Mouse (Mus musculus) midbrain, embryonic 11.5 days (tissue): Measurements from ENCODE around the gene Lefty2. TPM values are rescaled to one million over a fixed set of nuclear protein-coding genes. Genes with fewer than 3 reads are reported as not detected.
A peak's percentile ranks its signal among the peaks of the same experiment; 100 is the strongest.

Source experiments
- ATAC-seq: fragments of 200-750 bp; cut with Nextera tagmentation; 2 replicates; pipeline ENCODE4 v1.8.0; 2017; ENCODE audit warnings: moderate TSS enrichment, moderate library complexity; ENCODE audit not compliant: low FRiP score
- DNase-seq: peaks from one replicate; pipeline ENCODE4 v3.0.0; 2015; ENCODE audit warnings: low spot score; ENCODE audit errors: missing footprints
- H3K27ac ChIP-seq: fragments of 300-500 bp; sonication (generic); 2 replicates; pipeline ENCODE4 v1.5.1; 2014; ENCODE audit warnings: low read depth, low read length
- H3K27me3 ChIP-seq: fragments of 300-500 bp; sonication (generic); 2 replicates; pipeline ENCODE4 v1.6.1; 2014; ENCODE audit warnings: mild to moderate bottlenecking, low read length, moderate library complexity, mixed read lengths; ENCODE audit not compliant: control insufficient read depth, insufficient read depth
- H3K36me3 ChIP-seq: fragments of 300-500 bp; sonication (generic); 2 replicates; pipeline ENCODE4 v1.6.1; 2014; ENCODE audit warnings: mild to moderate bottlenecking, low read length, moderate library complexity, mixed read lengths; ENCODE audit not compliant: control insufficient read depth, insufficient read depth
- H3K4me1 ChIP-seq: fragments of 300-500 bp; sonication (generic); 2 replicates; pipeline ENCODE4 v1.6.1; 2014; ENCODE audit warnings: low read length; ENCODE audit not compliant: control insufficient read depth, insufficient read depth
- H3K4me2 ChIP-seq: fragments of 300-500 bp; sonication (generic); 2 replicates; pipeline ENCODE4 v1.6.1; 2014; ENCODE audit warnings: mild to moderate bottlenecking, moderate library complexity
- H3K4me3 ChIP-seq: fragments of 300-500 bp; sonication (generic); 2 replicates; pipeline ENCODE4 v1.5.1; 2014; ENCODE audit warnings: low read depth, low read length
- H3K9ac ChIP-seq: fragments of 300-500 bp; sonication (generic); 2 replicates; pipeline ENCODE4 v1.6.1; 2014; ENCODE audit warnings: low read length
- H3K9me3 ChIP-seq: fragments of 300-500 bp; sonication (generic); 2 replicates; pipeline ENCODE4 v1.6.1; 2016; ENCODE audit warnings: low read length; ENCODE audit not compliant: control insufficient read depth
- WGBS: fragments of 180-500 bp; shearing (Covaris S2); extraction: QIAGEN DNeasy Blood & Tissue Kit; methylation state at CpG from one replicate; pipeline ENCODE4 v1.1.7; 2014; 5-methylcytosine and 5-hydroxymethylcytosine counted together
- polyA plus RNA-seq: library from polyadenylated mRNA; unstranded; fragments of >200 nt; fragmentation: Nextera tagmentation; extraction: Ambion mirVana; gene quantifications from 2 replicates; pipeline ENCODE4 v1.2.1, GENCODE M21; 2014

Gene Lefty2
- polyA plus RNA-seq, 1 experiment from 2014 or later, result not detected

- no peak for ATAC-seq
- no peak overlapping the region for H3K9ac ChIP-seq
- H3K9me3 ChIP-seq, result no peaks in the 10 kb centered on the region
- no peaks in the 10 kb centered on the region for H3K4me1 ChIP-seq
- no peaks in the 10 kb centered on the region for H3K27me3 ChIP-seq
- H3K36me3 ChIP-seq, result peaks cover 8% of the 10 kb centered on the region; the same call in 1 of the 2 replicates
- DNase-seq, result no peak
- 96% methylated on average over 7 of the region's 7 CpGs for WGBS
- no peak overlapping the region for H3K4me2 ChIP-seq
- H3K4me3 ChIP-seq, result no peak overlapping the region
- H3K27ac ChIP-seq, result no peak overlapping the region
These were observed 26.9 kb upstream of the Lefty2 start for GRCm38 (mm10) chr1:180866001-180866400.

- no peak overlapping the region for H3K9ac ChIP-seq
- no peak for DNase-seq
- 81% methylated on average over 13 of the region's 13 CpGs for WGBS
- H3K36me3 ChIP-seq, result no peaks in the 10 kb centered on the region; the same call in 1 of the 2 replicates
- no peak overlapping the region for H3K27ac ChIP-seq
- no peaks in the 10 kb centered on the region for H3K4me1 ChIP-seq
- H3K9me3 ChIP-seq, result no peaks in the 10 kb centered on the region
- ATAC-seq, result no peak
- H3K27me3 ChIP-seq, result no peaks in the 10 kb centered on the region
- H3K4me2 ChIP-seq, result no peak overlapping the region
- H3K4me3 ChIP-seq, result no peak overlapping the region
These were observed 22.7 kb upstream of the Lefty2 start for GRCm38 (mm10) chr1:180870122-180870650.

GRCm38 (mm10) chr1:180873861-180874484, 18.9 kb upstream of the Lefty2 start:
- Histone ChIP-seq H3K27me3 (no peaks in the 10 kb centered on the region), H3K9me3 (no peaks in the 10 kb centered on the region), H3K9ac (no peak overlapping the region), H3K27ac (no peak overlapping the region), H3K4me3 (no peak overlapping the region), H3K36me3 (no peaks in the 10 kb centered on the region), H3K4me1 (no peaks in the 10 kb centered on the region), H3K4me2 (no peak overlapping the region)
- DNase-seq, result peak; percentile 93
- 18% methylated on average over 9 of the region's 9 CpGs for WGBS
- ATAC-seq, result peak; percentile 44; the same call in 1 of the 2 replicates

- Histone ChIP-seq H3K4me1 (no peaks in the 10 kb centered on the region), H3K27ac (no peak overlapping the region), H3K9me3 (no peaks in the 10 kb centered on the region), H3K36me3 (no peaks in the 10 kb centered on the region), H3K4me2 (no peak overlapping the region), H3K27me3 (no peaks in the 10 kb centered on the region), H3K4me3 (no peak overlapping the region), H3K9ac (no peak overlapping the region; the same call in 1 of the 2 replicates)
- DNase-seq (no peak), ATAC-seq (no peak)
- 80% methylated on average over 2 of the region's 2 CpGs for WGBS
These were observed 18.3 kb upstream of the Lefty2 start for GRCm38 (mm10) chr1:180874615-180875014.

GRCm38 (mm10) chr1:180875126-180875525, 17.8 kb upstream of the Lefty2 start:
- H3K4me2 ChIP-seq, result no peak overlapping the region
- no peak overlapping the region for H3K4me3 ChIP-seq
- no peaks in the 10 kb centered on the region for H3K36me3 ChIP-seq
- no peaks in the 10 kb centered on the region for H3K9me3 ChIP-seq
- DNase-seq, result no peak
- no peaks in the 10 kb centered on the region for H3K4me1 ChIP-seq
- H3K27ac ChIP-seq, result no peak overlapping the region
- no peak overlapping the region for H3K9ac ChIP-seq
- WGBS, result 94% methylated on average over 9 of the region's 9 CpGs
- no peak for ATAC-seq
- H3K27me3 ChIP-seq, result no peaks in the 10 kb centered on the region

GRCm38 (mm10) chr1:180877466-180877865, 15.4 kb upstream of the Lefty2 start:
- no peak overlapping the region for H3K4me3 ChIP-seq
- 63% methylated on average over 4 of the region's 4 CpGs for WGBS
- ATAC-seq, result no peak

GRCm38 (mm10) chr1:180881768-180882167, 11.1 kb upstream of the Lefty2 start:
- 79% methylated on average over 3 of the region's 3 CpGs for WGBS
- H3K27me3 ChIP-seq, result no peaks in the 10 kb centered on the region
- H3K27ac ChIP-seq, result no peak overlapping the region
- H3K9me3 ChIP-seq, result no peaks in the 10 kb centered on the region
- H3K4me2 ChIP-seq, result no peak overlapping the region
- no peak overlapping the region for H3K4me3 ChIP-seq
- H3K36me3 ChIP-seq, result no peaks in the 10 kb centered on the region
- DNase-seq, result no peak
- no peaks in the 10 kb centered on the region for H3K4me1 ChIP-seq
- no peak for ATAC-seq
- no peak overlapping the region for H3K9ac ChIP-seq

More at GRCm38 (mm10) chr1:180877466-180877865, 15.4 kb upstream of the Lefty2 start:
- no peak for DNase-seq
- no peaks in the 10 kb centered on the region for H3K27me3 ChIP-seq
- no peaks in the 10 kb centered on the region for H3K36me3 ChIP-seq
- no peaks in the 10 kb centered on the region for H3K4me1 ChIP-seq
- no peaks in the 10 kb centered on the region for H3K9me3 ChIP-seq
- no peak overlapping the region for H3K9ac ChIP-seq
- H3K27ac ChIP-seq, result no peak overlapping the region
- no peak overlapping the region for H3K4me2 ChIP-seq

GRCm38 (mm10) chr1:180883731-180884130, 9.2 kb upstream of the Lefty2 start:
- no peaks in the 10 kb centered on the region for H3K36me3 ChIP-seq
- H3K4me2 ChIP-seq, result no peak overlapping the region
- no peak for DNase-seq
- H3K4me3 ChIP-seq, result no peak overlapping the region
- peaks cover 5% of the 10 kb centered on the region for H3K4me1 ChIP-seq
- H3K27ac ChIP-seq, result no peak overlapping the region
- WGBS, result 46% methylated on average over 7 of the region's 7 CpGs
- no peaks in the 10 kb centered on the region for H3K9me3 ChIP-seq
- no peaks in the 10 kb centered on the region for H3K27me3 ChIP-seq
- ATAC-seq, result no peak
- no peak overlapping the region for H3K9ac ChIP-seq

GRCm38 (mm10) chr1:180884484-180884883, 8.4 kb upstream of the Lefty2 start:
- DNase-seq (no peak), ATAC-seq (no peak)
- H3K27ac ChIP-seq, result no peak overlapping the region
- no peak overlapping the region for H3K4me3 ChIP-seq
- no peaks in the 10 kb centered on the region for H3K36me3 ChIP-seq
- peaks cover 8% of the 10 kb centered on the region for H3K4me1 ChIP-seq
- H3K9me3 ChIP-seq, result no peaks in the 10 kb centered on the region
- WGBS, result 85% methylated on average over 9 of the region's 9 CpGs
- H3K4me2 ChIP-seq, result no peak overlapping the region
- no peaks in the 10 kb centered on the region for H3K27me3 ChIP-seq
- no peak overlapping the region for H3K9ac ChIP-seq
